Mouse (Mus musculus): ENCODE results near the gene Cx3cr1.

DNA sequence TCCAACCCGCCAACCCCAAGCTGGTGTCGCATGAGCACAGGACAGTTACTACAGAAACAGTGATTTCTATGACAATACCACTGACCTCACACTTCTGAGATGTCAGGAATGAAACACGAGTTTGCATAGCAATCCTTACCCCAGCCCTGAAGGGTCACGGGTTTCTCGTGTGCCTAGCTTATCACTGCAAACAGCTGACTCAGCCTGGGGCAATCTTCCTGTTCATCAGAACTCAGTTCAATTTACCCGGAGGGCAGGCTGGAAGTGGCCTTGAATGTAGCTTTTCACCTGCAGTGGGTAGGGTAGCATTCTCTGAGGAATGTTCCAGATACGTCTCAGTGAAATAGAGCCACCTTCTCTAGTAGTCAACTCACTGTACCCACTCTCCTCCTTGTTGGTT lies 75.5 kb downstream of the Cx3cr1 start:
- TF ChIP-seq CTCF (IDR thresholded peaks at IDR 0.05; ENCODE audit: low read depth, low read length) (no peak), POLR2A (IDR thresholded peaks at IDR 0.05; ENCODE audit: borderline replicate concordance, low read depth, low read length) (no peak)

Data from bone marrow macrophage, adult 2 months (primary cell).